Comparison of ENCODE assay signal across 10 mouse cellular contexts in the genomic region with DNA sequence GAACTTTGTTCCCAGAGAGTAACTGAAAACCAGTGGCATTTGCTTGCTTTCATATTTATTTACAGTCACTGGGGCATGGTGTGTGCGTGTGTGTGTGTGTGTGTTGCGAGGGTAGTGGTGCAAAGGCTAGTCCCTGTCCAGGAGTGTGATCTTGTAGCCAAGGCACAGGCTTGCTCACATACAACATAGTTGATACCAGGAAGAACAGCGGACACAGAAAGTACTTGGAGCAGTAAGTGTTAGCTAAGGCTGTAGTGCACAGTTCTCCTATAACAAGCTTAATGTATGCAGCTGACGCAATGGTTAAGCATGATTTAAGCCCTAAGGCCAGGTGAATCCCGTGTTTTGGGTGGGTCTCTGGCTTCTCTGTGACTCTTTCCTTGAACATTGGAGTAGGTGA. TPM values are rescaled to one million over a fixed set of nuclear protein-coding genes. Genes with fewer than 3 reads are reported as not detected.
DNase-seq lines count a peak whose midpoint lies in the region; ATAC-seq and TF ChIP-seq lines count a peak whose summit lies in the region.
"Not testable (repeated sequence)": the region's sequence is repeated elsewhere in the genome, so short reads cannot be mapped to it uniquely, and the experiment has no call there.
"Had no signal": no experiment of that assay in that cellular context is flagged by ENCODE, and none has a peak within 500 bp of the region (broad histone marks: within the 10 kb centered on the region; RNA-seq: fewer than 3 reads in every experiment).

No protein-coding gene starts in this region.

- 29% methylated on average over 5 of the region's 5 CpGs for WGBS in heart, embryonic 12.5 days
- WGBS in intestine, embryonic 14.5 days: 12% methylated on average over 4 of the region's 5 CpGs
- 11% methylated on average over 4 of the region's 5 CpGs for WGBS in limb, embryonic 14.5 days
- WGBS in neural tube, embryonic 13.5 days: 33% methylated on average over 5 of the region's 5 CpGs

- H3K27me3 ChIP-seq in Patski; heart, embryonic 12.5 days (replicated peaks); intestine, embryonic 14.5 days (replicated peaks; ENCODE audit: control insufficient read depth, insufficient read depth, low read length); limb, embryonic 14.5 days (ENCODE audit: control insufficient read depth, insufficient read depth, low read length); megakaryocyte, embryonic 14.5 days (replicated peaks); neural tube, embryonic 13.5 days: not testable (repeated sequence)

- in situ Hi-C loops in Patski (cut with MboI; ENCODE audit: low pct_unique_long_range_greater_than_20kb): not testable (repeated sequence)

- not testable (repeated sequence) for TF ChIP-seq CTCF in Patski (IDR thresholded peaks at IDR 0.05)

- H3K27ac ChIP-seq in heart, embryonic 12.5 days (ENCODE audit: poor library complexity, severe bottlenecking); intestine, embryonic 14.5 days (ENCODE audit: low read depth); limb, embryonic 14.5 days (replicated peaks; ENCODE audit: low read depth, low read length); neural tube, embryonic 13.5 days (replicated peaks): not testable (repeated sequence)

- H3K4me3 ChIP-seq in heart, embryonic 12.5 days: peak overlapping the region; percentile 69
- peak overlapping the region; percentile 45 for H3K4me3 ChIP-seq in intestine, embryonic 14.5 days (ENCODE audit: low read depth, low read length)
- H3K4me3 ChIP-seq in limb, embryonic 14.5 days (replicated peaks; ENCODE audit: low read length): peak overlapping the region; percentile 46
- H3K4me3 ChIP-seq in megakaryocyte, embryonic 14.5 days (replicated peaks): peak overlapping the region; percentile 59
- H3K4me3 ChIP-seq in neural tube, embryonic 13.5 days: peak overlapping the region; percentile 51

- H3K9me3 ChIP-seq in heart, embryonic 12.5 days (replicated peaks); intestine, embryonic 14.5 days (ENCODE audit: control insufficient read depth, low read length); limb, embryonic 14.5 days (ENCODE audit: control insufficient read depth, low read length); megakaryocyte, embryonic 14.5 days; neural tube, embryonic 13.5 days: not testable (repeated sequence)

- POLR2A ChIA-PET in Patski (lab: Charles Lee): not testable (repeated sequence)

- not testable (repeated sequence) for DNase-seq in Patski (ENCODE audit: low read depth, low spot score); intestine, embryonic 14.5 days (ENCODE audit: low spot score); limb, embryonic 14.5 days (ENCODE audit: low spot score)
- DNase-seq in yolk sac, embryonic 10.5 days (ENCODE audit: low spot score): peak; percentile 9

- peak; percentile 22 for ATAC-seq in Patski
- 0 out of 2 replicates have a peak, but pooled peaks have one; percentile 7 for ATAC-seq in erythroblast, adult 5-6 weeks (replicated peaks; ENCODE audit: low FRiP score, poor library complexity, severe bottlenecking)
- ATAC-seq in heart, embryonic 12.5 days (ENCODE audit: insufficient number of reproducible peaks, low FRiP score); intestine, embryonic 14.5 days (replicated peaks; ENCODE audit: low FRiP score, low TSS enrichment, low read depth); limb, embryonic 14.5 days (ENCODE audit: low FRiP score, low read depth): not testable (repeated sequence)
- peak; percentile 8; the same call in 1 of the 2 replicates for ATAC-seq in neural tube, embryonic 13.5 days (ENCODE audit: low read depth)

- H3K36me3 ChIP-seq in heart, embryonic 12.5 days; intestine, embryonic 14.5 days (ENCODE audit: control insufficient read depth, insufficient read depth, low read length); limb, embryonic 14.5 days (ENCODE audit: control insufficient read depth, insufficient read depth, low read length); megakaryocyte, embryonic 14.5 days (replicated peaks; ENCODE audit: low read length); neural tube, embryonic 13.5 days: not testable (repeated sequence)

- peak overlapping the region; percentile 67 for H3K4me2 ChIP-seq in heart, embryonic 12.5 days
- H3K4me2 ChIP-seq in intestine, embryonic 14.5 days (ENCODE audit: low read length): peak overlapping the region; percentile 44
- H3K4me2 ChIP-seq in limb, embryonic 14.5 days (replicated peaks; ENCODE audit: low read depth, low read length, severe bottlenecking): peak overlapping the region; percentile 49
- H3K4me2 ChIP-seq in neural tube, embryonic 13.5 days: peak overlapping the region; percentile 61

- H3K4me1 ChIP-seq in heart, embryonic 12.5 days (replicated peaks); intestine, embryonic 14.5 days (replicated peaks; ENCODE audit: control insufficient read depth, insufficient read depth, low read length); limb, embryonic 14.5 days (ENCODE audit: control insufficient read depth, insufficient read depth, low read length); megakaryocyte, embryonic 14.5 days; neural tube, embryonic 13.5 days (replicated peaks): not testable (repeated sequence)

- CTCF ChIA-PET in Patski (lab: Charles Lee): not testable (repeated sequence)

- H3K9ac ChIP-seq in heart, embryonic 12.5 days: peak overlapping the region; percentile 82
- peak overlapping the region; percentile 58 for H3K9ac ChIP-seq in intestine, embryonic 14.5 days (ENCODE audit: low read length)
- H3K9ac ChIP-seq in limb, embryonic 14.5 days (ENCODE audit: low read depth, low read length, severe bottlenecking): peak overlapping the region; percentile 62; the same call in 1 of the 2 replicates
- peak overlapping the region; percentile 71; the same call in 1 of the 2 replicates for H3K9ac ChIP-seq in neural tube, embryonic 13.5 days

- not testable (repeated sequence) for TF ChIP-seq POLR2A in limb, embryonic 14.5 days (IDR thresholded peaks at IDR 0.05; ENCODE audit: borderline replicate concordance, extremely low read depth, insufficient read depth, insufficient read length)

RNA-seq across cellular contexts. Expression of gene Gm49721, which starts 0.7 kb away (rescaled TPM):
- polyA plus RNA-seq in Patski (2021): not detected
- not detected in 2 replicates for total RNA-seq in erythroblast, adult 5-6 weeks (2015; ENCODE audit: low replicate concordance)
- not detected in 2 replicates for total RNA-seq in erythroblast, adult 5-6 weeks (2017; ENCODE audit: low replicate concordance)
- polyA plus RNA-seq in heart, embryonic 12.5 days (2016; fragmentation: Nextera tagmentation; extraction: Ambion mirVana): 0.17 and 0.19 TPM in 2 replicates
- 0.08 and 0.30 TPM in 2 replicates for polyA plus RNA-seq in intestine, embryonic 14.5 days (2014; fragmentation: Nextera tagmentation; extraction: Ambion mirVana)
- polyA plus RNA-seq in limb, embryonic 14.5 days (2012; rRNA removed): 0.19 and 0.39 TPM in 2 replicates
- 0.11 and 0.18 TPM in 2 replicates for polyA plus RNA-seq in limb, embryonic 14.5 days (2014; fragmentation: Nextera tagmentation; extraction: Ambion mirVana)
- not detected in 2 replicates for polyA plus RNA-seq in megakaryocyte, embryonic 14.5 days (2012; ENCODE audit: insufficient read depth, low replicate concordance)
- polyA plus RNA-seq in neural tube, embryonic 13.5 days (2015; fragmentation: Nextera tagmentation; extraction: Ambion mirVana): 0.47 TPM in 1 of 2 replicates, not detected in the other
- total RNA-seq: hematopoietic stem cell, adult 5-6 weeks had no signal

RNA-seq across cellular contexts. Expression of gene Rnaset2b, which starts 8.9 kb away (rescaled TPM):
- 147 TPM for polyA plus RNA-seq in Patski (2021)
- total RNA-seq in erythroblast, adult 5-6 weeks (2015; ENCODE audit: low replicate concordance): 205 and 213 TPM in 2 replicates
- total RNA-seq in erythroblast, adult 5-6 weeks (2017; ENCODE audit: low replicate concordance): 125 and 190 TPM in 2 replicates
- polyA plus RNA-seq in heart, embryonic 12.5 days (2016; fragmentation: Nextera tagmentation; extraction: Ambion mirVana): 227 and 228 TPM in 2 replicates
- 207 and 216 TPM in 2 replicates for polyA plus RNA-seq in intestine, embryonic 14.5 days (2014; fragmentation: Nextera tagmentation; extraction: Ambion mirVana)
- polyA plus RNA-seq in limb, embryonic 14.5 days (2012; rRNA removed): 78.6 and 137 TPM in 2 replicates
- polyA plus RNA-seq in limb, embryonic 14.5 days (2014; fragmentation: Nextera tagmentation; extraction: Ambion mirVana): 169 and 189 TPM in 2 replicates
- 274 and 598 TPM in 2 replicates for polyA plus RNA-seq in megakaryocyte, embryonic 14.5 days (2012; ENCODE audit: insufficient read depth, low replicate concordance)
- 95.7 and 102 TPM in 2 replicates for polyA plus RNA-seq in neural tube, embryonic 13.5 days (2015; fragmentation: Nextera tagmentation; extraction: Ambion mirVana)

RNA-seq across cellular contexts. Expression of gene Tagap1, which starts 18.4 kb away (rescaled TPM):
- polyA plus RNA-seq in Patski (2021): 9.9 TPM
- 10.2 and 20.2 TPM in 2 replicates for total RNA-seq in erythroblast, adult 5-6 weeks (2015; ENCODE audit: low replicate concordance)
- 6.7 and 8.8 TPM in 2 replicates for total RNA-seq in erythroblast, adult 5-6 weeks (2017; ENCODE audit: low replicate concordance)
- 28.8 and 29.2 TPM in 2 replicates for polyA plus RNA-seq in heart, embryonic 12.5 days (2016; fragmentation: Nextera tagmentation; extraction: Ambion mirVana)
- polyA plus RNA-seq in intestine, embryonic 14.5 days (2014; fragmentation: Nextera tagmentation; extraction: Ambion mirVana): 62.2 and 66.8 TPM in 2 replicates
- polyA plus RNA-seq in limb, embryonic 14.5 days (2012; rRNA removed): 52.7 and 53.0 TPM in 2 replicates
- 52.3 and 59.7 TPM in 2 replicates for polyA plus RNA-seq in limb, embryonic 14.5 days (2014; fragmentation: Nextera tagmentation; extraction: Ambion mirVana)
- 2.2 TPM in 1 of 2 replicates, not detected in the other for polyA plus RNA-seq in megakaryocyte, embryonic 14.5 days (2012; ENCODE audit: insufficient read depth, low replicate concordance)
- 50.0 and 50.7 TPM in 2 replicates for polyA plus RNA-seq in neural tube, embryonic 13.5 days (2015; fragmentation: Nextera tagmentation; extraction: Ambion mirVana)

RNA-seq across cellular contexts. Expression of gene Rsph3b, which starts 30.9 kb away (rescaled TPM):
- 57.5 TPM for polyA plus RNA-seq in Patski (2021)
- total RNA-seq in erythroblast, adult 5-6 weeks (2015; ENCODE audit: low replicate concordance): 6.3 and 16.7 TPM in 2 replicates
- 8.5 and 13.5 TPM in 2 replicates for total RNA-seq in erythroblast, adult 5-6 weeks (2017; ENCODE audit: low replicate concordance)
- 54.5 and 58.5 TPM in 2 replicates for polyA plus RNA-seq in heart, embryonic 12.5 days (2016; fragmentation: Nextera tagmentation; extraction: Ambion mirVana)
- 42.6 and 45.6 TPM in 2 replicates for polyA plus RNA-seq in intestine, embryonic 14.5 days (2014; fragmentation: Nextera tagmentation; extraction: Ambion mirVana)
- polyA plus RNA-seq in limb, embryonic 14.5 days (2012; rRNA removed): 18.4 and 21.0 TPM in 2 replicates
- 42.5 and 44.0 TPM in 2 replicates for polyA plus RNA-seq in limb, embryonic 14.5 days (2014; fragmentation: Nextera tagmentation; extraction: Ambion mirVana)
- polyA plus RNA-seq in megakaryocyte, embryonic 14.5 days (2012; ENCODE audit: insufficient read depth, low replicate concordance): 17.3 and 31.1 TPM in 2 replicates
- 49.8 and 56.1 TPM in 2 replicates for polyA plus RNA-seq in neural tube, embryonic 13.5 days (2015; fragmentation: Nextera tagmentation; extraction: Ambion mirVana)

RNA-seq across cellular contexts. Expression of gene Gm1604a, which starts 46.0 kb away (rescaled TPM):
- not detected for polyA plus RNA-seq in Patski (2021)
- total RNA-seq in erythroblast, adult 5-6 weeks (2015; ENCODE audit: low replicate concordance): not detected in 2 replicates
- 2.4 TPM in 1 of 2 replicates, not detected in the other for total RNA-seq in erythroblast, adult 5-6 weeks (2017; ENCODE audit: low replicate concordance)
- not detected in 2 replicates for polyA plus RNA-seq in heart, embryonic 12.5 days (2016; fragmentation: Nextera tagmentation; extraction: Ambion mirVana)
- not detected in 2 replicates for polyA plus RNA-seq in intestine, embryonic 14.5 days (2014; fragmentation: Nextera tagmentation; extraction: Ambion mirVana)
- not detected in 2 replicates for polyA plus RNA-seq in limb, embryonic 14.5 days (2012; rRNA removed)
- not detected in 2 replicates for polyA plus RNA-seq in limb, embryonic 14.5 days (2014; fragmentation: Nextera tagmentation; extraction: Ambion mirVana)
- 1.2 and 3.0 TPM in 2 replicates for polyA plus RNA-seq in megakaryocyte, embryonic 14.5 days (2012; ENCODE audit: insufficient read depth, low replicate concordance)
- not detected in 2 replicates for polyA plus RNA-seq in neural tube, embryonic 13.5 days (2015; fragmentation: Nextera tagmentation; extraction: Ambion mirVana)
- total RNA-seq: gastrocnemius, adult 18-20 months; hematopoietic stem cell, adult 5-6 weeks had no signal
